Mouse (Mus musculus) CH12.LX (cell line): Measurements from ENCODE around the gene Fam168a. TPM values are rescaled to one million over a fixed set of nuclear protein-coding genes. Genes with fewer than 3 reads are reported as not detected.

Source experiments
- DNase-seq: peaks from one replicate; pipeline ENCODE4 v3.0.0-alpha.2; 2013; ENCODE audit errors: extremely low read depth
- H3K27ac ChIP-seq: 2 replicates; pipeline ENCODE4 v1.5.1; 2012; ENCODE audit warnings: low read depth, mild to moderate bottlenecking, control low read depth, moderate library complexity; ENCODE audit not compliant: insufficient read depth
- H3K27me3 ChIP-seq: replicated peaks from 2 replicates; pipeline ENCODE3; 2012; ENCODE audit warnings: inconsistent platforms
- H3K36me3 ChIP-seq, 2 experiments: replicated peaks in 1 of 2; 2 replicates each; pipeline versions ENCODE3 to v1.6.1; 2012; ENCODE audit warnings: inconsistent platforms in 1 of 2, low read length in 1 of 2, mild to moderate bottlenecking in 1 of 2, mixed read lengths in 1 of 2, moderate library complexity in 1 of 2; ENCODE audit not compliant: control insufficient read depth in 1 of 2, insufficient read depth in 1 of 2
- H3K4me1 ChIP-seq, 2 experiments: 2 replicates each; pipeline ENCODE4 v1.6.1; 2012; ENCODE audit warnings: inconsistent platforms in 1 of 2, moderate library complexity in 1 of 2; ENCODE audit not compliant: insufficient read depth in 2 of 2, control insufficient read depth in 1 of 2
- H3K4me2 ChIP-seq: 2 replicates; pipeline ENCODE4 v1.6.1; 2012; ENCODE audit warnings: low read depth, mild to moderate bottlenecking, control low read depth; ENCODE audit not compliant: poor library complexity, insufficient read depth, severe bottlenecking
- H3K4me3 ChIP-seq, 3 experiments: fragments of 150-350 bp in 1 of 3; sonication (generic) in 1 of 3; replicated peaks in 1 of 3; 2 replicates each; pipeline versions ENCODE3 to v1.5.1; 2011 to 2012; ENCODE audit warnings: low read depth in 2 of 3, low read length in 2 of 3, mild to moderate bottlenecking in 2 of 3, moderate library complexity in 2 of 3, control low read depth in 1 of 3, improper control_type of control experiment in 1 of 3, inconsistent platforms in 1 of 3, mixed read lengths in 1 of 3; ENCODE audit not compliant: poor library complexity in 1 of 3
- H3K79me2 ChIP-seq: replicated peaks from 2 replicates; pipeline ENCODE4 v1.6.1; 2012; ENCODE audit warnings: mild to moderate bottlenecking, moderate library complexity; ENCODE audit not compliant: control insufficient read depth, poor library complexity, insufficient read depth, severe bottlenecking; ENCODE audit errors: extremely low read depth
- H3K9ac ChIP-seq: 2 replicates; pipeline ENCODE4 v1.6.1; 2012; ENCODE audit warnings: low read depth, mild to moderate bottlenecking, control low read depth, moderate library complexity; ENCODE audit not compliant: insufficient read depth
- H3K9me3 ChIP-seq: replicated peaks from 2 replicates; pipeline ENCODE3; 2012; ENCODE audit warnings: low read length, inconsistent platforms, mixed read lengths
- CHD2 ChIP-seq: IDR thresholded peaks from 2 replicates; pipeline ENCODE4 v1.6.1; 2011; ENCODE audit warnings: low read length, improper control_type of control experiment
- CTCF ChIP-seq, 2 experiments: IDR thresholded peaks in 1 of 2; conservative IDR thresholded peaks in 1 of 2; 2 replicates each; pipeline ENCODE4 v1.5.1; 2011 to 2012; ENCODE audit warnings: low read depth in 2 of 2, low read length in 2 of 2, improper control_type of control experiment in 1 of 2, inconsistent platforms in 1 of 2, mild to moderate bottlenecking in 1 of 2, moderate library complexity in 1 of 2
- E2F4 ChIP-seq: IDR thresholded peaks from 2 replicates; pipeline ENCODE4 v1.6.1; 2011; ENCODE audit warnings: low read depth, low read length, improper control_type of control experiment; ENCODE audit not compliant: insufficient replicate concordance
- ELF1 ChIP-seq: IDR thresholded peaks from 2 replicates; pipeline ENCODE4 v1.6.1; 2014; ENCODE audit warnings: low read depth, mild to moderate bottlenecking, inconsistent platforms, low read length, improper control_type of control experiment
- EP300 ChIP-seq: IDR thresholded peaks from 2 replicates; pipeline ENCODE4 v1.6.1; 2011; ENCODE audit warnings: low read length, improper control_type of control experiment
- ETS1 ChIP-seq: conservative IDR thresholded peaks from 2 replicates; pipeline ENCODE4 v1.6.1; 2012; ENCODE audit warnings: low read depth, mild to moderate bottlenecking, inconsistent platforms, low read length, improper control_type of control experiment, moderate library complexity
- HCFC1 ChIP-seq: IDR thresholded peaks from 2 replicates; pipeline ENCODE4 v1.6.1; 2012; ENCODE audit warnings: low read depth, mild to moderate bottlenecking, inconsistent platforms, low read length, improper control_type of control experiment
- MAFK ChIP-seq: IDR thresholded peaks from 2 replicates; pipeline ENCODE4 v1.6.1; 2011; ENCODE audit warnings: low read length, improper control_type of control experiment; ENCODE audit not compliant: insufficient replicate concordance
- MAX ChIP-seq: IDR thresholded peaks from 2 replicates; pipeline ENCODE4 v1.6.1; 2011; ENCODE audit warnings: low read length, improper control_type of control experiment
- MXI1 ChIP-seq: IDR thresholded peaks from 2 replicates; pipeline ENCODE4 v1.6.1; 2011; ENCODE audit warnings: mild to moderate bottlenecking, low read depth, low read length, improper control_type of control experiment
- NELFE ChIP-seq: IDR thresholded peaks from 2 replicates; pipeline ENCODE4 v1.6.1; 2011; ENCODE audit warnings: low read depth, low read length, improper control_type of control experiment
- PAX5 ChIP-seq: IDR thresholded peaks from 2 replicates; pipeline ENCODE4 v1.6.1; 2012; ENCODE audit warnings: low read length, inconsistent platforms, mixed read lengths
- POLR2A ChIP-seq: IDR thresholded peaks from 2 replicates; pipeline ENCODE4 v1.6.1; 2011; ENCODE audit warnings: low read depth, mild to moderate bottlenecking, improper control_type of control experiment, low read length
- SIN3A ChIP-seq: IDR thresholded peaks from 2 replicates; pipeline ENCODE4 v1.6.1; 2012; ENCODE audit warnings: low read length, improper control_type of control experiment, inconsistent platforms
- SMC3 ChIP-seq: IDR thresholded peaks from 2 replicates; pipeline ENCODE4 v1.6.1; 2011; ENCODE audit warnings: low read depth, low read length, improper control_type of control experiment
- TBP ChIP-seq: conservative IDR thresholded peaks from 2 replicates; pipeline ENCODE4 v1.6.1; 2011; ENCODE audit warnings: low read depth, low read length, improper control_type of control experiment
- TCF12 ChIP-seq: IDR thresholded peaks from 2 replicates; pipeline ENCODE4 v1.6.1; 2014; ENCODE audit warnings: low read depth, mild to moderate bottlenecking, inconsistent platforms, low read length, improper control_type of control experiment
- UBTF ChIP-seq: IDR thresholded peaks from 2 replicates; pipeline ENCODE4 v1.6.1; 2012; ENCODE audit warnings: low read depth, mild to moderate bottlenecking, inconsistent platforms, low read length, improper control_type of control experiment, moderate library complexity
- USF2 ChIP-seq: conservative IDR thresholded peaks from 2 replicates; pipeline ENCODE4 v1.6.1; 2011; ENCODE audit warnings: low read depth, low read length, improper control_type of control experiment
- ZMIZ1 ChIP-seq: IDR thresholded peaks from 2 replicates; pipeline ENCODE4 v1.6.1; 2012; ENCODE audit warnings: low read depth, mild to moderate bottlenecking, inconsistent platforms, low read length, improper control_type of control experiment
- dilution Hi-C: fragments of 300-500 bp; cut with MboI; formaldehyde crosslinking; loops from 2 replicates; pipeline ENCODE4 v1.14.3; 2020; ENCODE audit warnings: low sequenced_read_pairs; ENCODE audit not compliant: extremely low pct_unique_long_range_greater_than_20kb, extremely low pct_ligation_motif_present
- in situ Hi-C: fragments of 300-500 bp; cut with MboI; formaldehyde crosslinking; loops from 3 replicates; pipeline ENCODE4 v1.14.3; 2019; ENCODE audit warnings: low sequenced_read_pairs, low pct_ligation_motif_present, low pct_unique_long_range_greater_than_20kb, mixed read lengths
- polyA plus RNA-seq: library from polyadenylated mRNA; unstranded; fragments of >175 nt; gene quantifications from 2 replicates; pipeline ENCODE4 v1.2.1, GENCODE M21; 2012; ENCODE audit warnings: low read depth; ENCODE audit not compliant: insufficient read length
- total RNA-seq, 2 experiments: library from RNA; depleted of rRNA; stranded (reverse); fragments of 300-350 nt in 1 of 2; fragments of >200 nt in 1 of 2; gene quantifications; 2 replicates each; pipeline ENCODE4 v1.2.3; 2012 to 2014

Fam168a gene
- total and polyA plus RNA-seq, 3 experiments, result 4.0 to 15.0 (median 4.9) TPM

GRCm38 (mm10) chr7:100839632-100840402 lies 133.4 kb downstream of the Fam168a start:
- Histone ChIP-seq H3K9me3 (peaks cover 12% of the 10 kb centered on the region), H3K36me3 (peaks cover 20 to 63% of the 10 kb centered on the region in 2 experiments), H3K4me2 (no peak overlapping the region), H3K27me3 (no peaks in the 10 kb centered on the region), H3K79me2 (no peaks in the 10 kb centered on the region), H3K27ac (no peak overlapping the region), H3K4me1 (peaks cover 0 to 9% of the 10 kb centered on the region in 2 experiments; a peak in 2 of 4 replicates), H3K4me3 (no peak overlapping the region), H3K9ac (no peak overlapping the region)
- no peak for DNase-seq
- in situ Hi-C loops (no loop called here), dilution Hi-C loops (no loop called here)
- TF ChIP-seq UBTF, result no peak
- no peak for TF ChIP-seq SMC3
- no peak for TF ChIP-seq EP300
- no peak for TF ChIP-seq NELFE
- no peak for TF ChIP-seq PAX5
- no peak for TF ChIP-seq TBP
- TF ChIP-seq MAX, result no peak
- no peak for TF ChIP-seq CTCF (conservative IDR thresholded peaks at IDR 0.05 in 1 of 2, IDR thresholded peaks at IDR 0.05 in 1 of 2; ENCODE audit: low read depth in 2 of 2, low read length in 2 of 2)
- TF ChIP-seq MXI1, result no peak

- Histone ChIP-seq H3K4me2 (no peak overlapping the region), H3K27ac (no peak overlapping the region), H3K4me3 (no peak overlapping the region), H3K9me3 (peaks cover 12% of the 10 kb centered on the region), H3K79me2 (no peaks in the 10 kb centered on the region), H3K36me3 (peaks cover 27 to 62% of the 10 kb centered on the region in 2 experiments), H3K27me3 (no peaks in the 10 kb centered on the region), H3K4me1 (peaks cover 4 to 16% of the 10 kb centered on the region in 2 experiments), H3K9ac (no peak overlapping the region)
- in situ Hi-C loops, result no loop called here
- DNase-seq, result no peak
- TF ChIP-seq SIN3A, result no peak
- TF ChIP-seq ETS1, result no peak
- no peak for TF ChIP-seq CHD2
- TF ChIP-seq, all 38 proteins: peak for 0
- dilution Hi-C loops, result no loop called here
These were observed 134.5 kb downstream of the Fam168a start for GRCm38 (mm10) chr7:100840906-100841305.

- in situ Hi-C loops (no loop called here), dilution Hi-C loops (no loop called here)
- TF ChIP-seq MXI1 (no peak), MAFK (no peak), ELF1 (no peak), HCFC1 (no peak), ZMIZ1 (no peak), E2F4 (no peak), EP300 (no peak), USF2 (no peak), TCF12 (no peak), CHD2 (no peak), POLR2A (no peak)
- Histone ChIP-seq H3K36me3 (peaks cover 32 to 57% of the 10 kb centered on the region in 2 experiments), H3K79me2 (no peaks in the 10 kb centered on the region), H3K4me3 (no peak overlapping the region), H3K27ac (no peak overlapping the region), H3K4me2 (no peak overlapping the region), H3K9ac (no peak overlapping the region), H3K27me3 (no peaks in the 10 kb centered on the region), H3K9me3 (peaks cover 12% of the 10 kb centered on the region), H3K4me1 (peaks cover 10 to 23% of the 10 kb centered on the region in 2 experiments)
- DNase-seq, result no peak
These were observed 135.2 kb downstream of the Fam168a start for GRCm38 (mm10) chr7:100841608-100842007.
